Mouse (Mus musculus) ES-Bruce4 (cell line): ENCODE measurements at regions not wholly inside any gene's neighbourhood (a gene's known extent, or its start where the extent isn't known, plus 50 kb on each side); places are given as distances from the start of the nearest gene placed in this dataset.

ENCODE experiments used
- CTCF ChIP-seq: IDR thresholded peaks from one replicate; pipeline ENCODE4 v1.8.1; 2011; ENCODE audit warnings: low read depth, low read length
- POLR2A ChIP-seq: IDR thresholded peaks from one replicate; pipeline ENCODE4 v1.8.1; 2011; ENCODE audit warnings: low read length; ENCODE audit not compliant: insufficient read depth

- no peak for TF ChIP-seq POLR2A
- TF ChIP-seq CTCF = no peak
Observed at GRCm38 (mm10) chr15:61168842-61169416, 246.1 kb upstream of the A1bg start.
